Mouse (Mus musculus) liver, embryonic 15.5 days (tissue): ENCODE results near the gene Tmbim4. TPM values are rescaled to one million over a fixed set of nuclear protein-coding genes. Genes with fewer than 3 reads are reported as not detected.

Experiments used
- ATAC-seq: fragments of 200-750 bp; cut with Nextera tagmentation; 2 replicates; pipeline ENCODE4 v1.8.0; 2017; ENCODE audit warnings: moderate number of reproducible peaks, mild to moderate bottlenecking, moderate library complexity; ENCODE audit not compliant: insufficient read depth
- H3K27ac ChIP-seq: fragments of 300-500 bp; sonication (generic); replicated peaks from 2 replicates; pipeline ENCODE4 v1.5.1; 2015; ENCODE audit warnings: mild to moderate bottlenecking, inconsistent platforms
- H3K27me3 ChIP-seq: fragments of 300-500 bp; sonication (generic); 2 replicates; pipeline ENCODE4 v1.6.1; 2015; ENCODE audit warnings: mild to moderate bottlenecking, inconsistent platforms
- H3K36me3 ChIP-seq: fragments of 300-500 bp; sonication (generic); replicated peaks from 2 replicates; pipeline ENCODE4 v1.6.1; 2015; ENCODE audit warnings: moderate library complexity, mild to moderate bottlenecking, inconsistent platforms
- H3K4me1 ChIP-seq: fragments of 300-500 bp; sonication (generic); replicated peaks from 2 replicates; pipeline ENCODE4 v1.6.1; 2015; ENCODE audit warnings: inconsistent platforms
- H3K4me2 ChIP-seq: fragments of 300-500 bp; sonication (generic); 2 replicates; pipeline ENCODE4 v1.6.1; 2015; ENCODE audit warnings: moderate library complexity, mild to moderate bottlenecking, inconsistent platforms
- H3K4me3 ChIP-seq: fragments of 300-500 bp; sonication (generic); replicated peaks from 2 replicates; pipeline ENCODE4 v1.5.1; 2015; ENCODE audit warnings: mild to moderate bottlenecking, inconsistent platforms
- H3K9ac ChIP-seq: fragments of 300-500 bp; sonication (generic); 2 replicates; pipeline ENCODE4 v1.6.1; 2015; ENCODE audit warnings: moderate library complexity, mild to moderate bottlenecking, inconsistent platforms
- H3K9me3 ChIP-seq: fragments of 300-500 bp; sonication (generic); replicated peaks from 2 replicates; pipeline ENCODE4 v1.6.1; 2016; ENCODE audit warnings: inconsistent platforms
- WGBS: fragments of 180-500 bp; shearing (Covaris S2); methylation state at CpG from one replicate; pipeline ENCODE4 v1.1.7; 2015; ENCODE audit warnings: mixed read lengths; ENCODE audit not compliant: insufficient replicate concordance; 5-methylcytosine and 5-hydroxymethylcytosine counted together
- polyA plus RNA-seq: library from polyadenylated mRNA; unstranded; fragments of >200 nt; fragmentation: Nextera tagmentation; extraction: Ambion mirVana; gene quantifications from 2 replicates; pipeline ENCODE4 v1.2.1, GENCODE M21; 2015

Gene Tmbim4
- 75.4 and 78.6 TPM in 2 replicates for polyA plus RNA-seq

- peak within 1 kb of the TSS; percentile 61 for H3K4me3 ChIP-seq
- H3K4me2 ChIP-seq, result peak within 1 kb of the TSS; percentile 88
- 2% methylated on average over 65 of the region's 65 CpGs for WGBS
- H3K4me1 ChIP-seq, result peaks cover 13% of the 10 kb centered on the region
- H3K27me3 ChIP-seq, result peaks cover 17% of the 10 kb centered on the region
- H3K27ac ChIP-seq, result peak within 1 kb of the TSS; percentile 66
- ATAC-seq, result peak; percentile 83
- H3K9me3 ChIP-seq, result no peaks in the 10 kb centered on the region
- H3K36me3 ChIP-seq, result no peaks in the 10 kb centered on the region
- peak within 1 kb of the TSS; percentile 33 for H3K9ac ChIP-seq
Observed at GRCm38 (mm10) chr10:120201131-120201921, at the start of gene Tmbim4. Tmbim4 (plus strand) TSS chr10:120201590.

GRCm38 (mm10) chr10:120151672-120152071 is 49.7 kb upstream of the Tmbim4 start:
- no peak for ATAC-seq
- H3K36me3 ChIP-seq, result no peaks in the 10 kb centered on the region
- WGBS, result 79% methylated on average over 7 of the region's 7 CpGs

GRCm38 (mm10) chr10:120153911-120154310 is 47.5 kb upstream of the Tmbim4 start:
- Histone ChIP-seq H3K36me3 (no peaks in the 10 kb centered on the region), H3K27ac (no peak overlapping the region), H3K27me3 (no peaks in the 10 kb centered on the region), H3K9ac (no peak overlapping the region), H3K4me2 (no peak overlapping the region), H3K4me1 (no peaks in the 10 kb centered on the region), H3K4me3 (no peak overlapping the region), H3K9me3 (no peaks in the 10 kb centered on the region; the same call in 1 of the 2 replicates)
- ATAC-seq, result no peak
- 64% methylated on average over 2 of the region's 2 CpGs for WGBS

More at GRCm38 (mm10) chr10:120151672-120152071, 49.7 kb upstream of the Tmbim4 start:
- no peaks in the 10 kb centered on the region; the same call in 1 of the 2 replicates for H3K9me3 ChIP-seq
- H3K27me3 ChIP-seq, result no peaks in the 10 kb centered on the region
- no peak overlapping the region for H3K4me2 ChIP-seq
- no peak overlapping the region for H3K4me3 ChIP-seq
- H3K9ac ChIP-seq, result no peak overlapping the region
- H3K27ac ChIP-seq, result no peak overlapping the region
- H3K4me1 ChIP-seq, result no peaks in the 10 kb centered on the region

GRCm38 (mm10) chr10:120160533-120160932 is 40.9 kb upstream of the Tmbim4 start:
- H3K9ac ChIP-seq, result no peak overlapping the region

GRCm38 (mm10) chr10:120162840-120163239 is 38.5 kb upstream of the Tmbim4 start:
- H3K27ac ChIP-seq, result no peak overlapping the region
- H3K9me3 ChIP-seq, result no peaks in the 10 kb centered on the region
- H3K4me1 ChIP-seq, result peaks cover 6% of the 10 kb centered on the region
- no peak for ATAC-seq
- WGBS, result 78% methylated on average over 10 of the region's 10 CpGs
- no peak overlapping the region for H3K4me3 ChIP-seq
- no peaks in the 10 kb centered on the region for H3K36me3 ChIP-seq
- H3K27me3 ChIP-seq, result no peaks in the 10 kb centered on the region
- H3K4me2 ChIP-seq, result no peak overlapping the region
- no peak overlapping the region for H3K9ac ChIP-seq

More at GRCm38 (mm10) chr10:120160533-120160932, 40.9 kb upstream of the Tmbim4 start:
- H3K4me1 ChIP-seq, result no peaks in the 10 kb centered on the region
- no peaks in the 10 kb centered on the region for H3K36me3 ChIP-seq
- H3K4me3 ChIP-seq, result no peak overlapping the region
- H3K9me3 ChIP-seq, result no peaks in the 10 kb centered on the region
- H3K4me2 ChIP-seq, result no peak overlapping the region
- 67% methylated on average over 9 of the region's 9 CpGs for WGBS
- H3K27ac ChIP-seq, result no peak overlapping the region
- H3K27me3 ChIP-seq, result no peaks in the 10 kb centered on the region
- no peak for ATAC-seq

GRCm38 (mm10) chr10:120163490-120163889 is 37.9 kb upstream of the Tmbim4 start:
- no peak overlapping the region for H3K9ac ChIP-seq
- WGBS, result 64% methylated on average over 7 of the region's 7 CpGs
- H3K4me1 ChIP-seq, result peaks cover 9% of the 10 kb centered on the region
- H3K27ac ChIP-seq, result no peak overlapping the region
- H3K4me2 ChIP-seq, result no peak overlapping the region
- H3K9me3 ChIP-seq, result no peaks in the 10 kb centered on the region
- H3K27me3 ChIP-seq, result no peaks in the 10 kb centered on the region
- H3K36me3 ChIP-seq, result no peaks in the 10 kb centered on the region
- H3K4me3 ChIP-seq, result no peak overlapping the region
- ATAC-seq, result no peak

GRCm38 (mm10) chr10:120164931-120165792 is 36.2 kb upstream of the Tmbim4 start:
- no peak overlapping the region for H3K4me2 ChIP-seq
- H3K27me3 ChIP-seq, result no peaks in the 10 kb centered on the region
- no peak for ATAC-seq
- no peaks in the 10 kb centered on the region for H3K36me3 ChIP-seq
- H3K4me1 ChIP-seq, result peaks cover 17% of the 10 kb centered on the region
- 76% methylated on average over 19 of the region's 19 CpGs for WGBS
- no peaks in the 10 kb centered on the region for H3K9me3 ChIP-seq
- no peak overlapping the region for H3K4me3 ChIP-seq
- H3K27ac ChIP-seq, result no peak overlapping the region
- H3K9ac ChIP-seq, result no peak overlapping the region

- Histone ChIP-seq H3K36me3 (no peaks in the 10 kb centered on the region), H3K27ac (no peak overlapping the region)
Observed at GRCm38 (mm10) chr10:120165793-120166503, 35.4 kb upstream of the Tmbim4 start.

GRCm38 (mm10) chr10:120168070-120168469 is 33.3 kb upstream of the Tmbim4 start:
- Histone ChIP-seq H3K27me3 (no peaks in the 10 kb centered on the region), H3K4me1 (peaks cover 17% of the 10 kb centered on the region), H3K36me3 (no peaks in the 10 kb centered on the region), H3K27ac (0 out of 2 replicates have a peak overlapping the region, but pooled peaks have one; percentile 11), H3K4me3 (no peak overlapping the region), H3K4me2 (no peak overlapping the region), H3K9ac (no peak overlapping the region), H3K9me3 (no peaks in the 10 kb centered on the region)
- WGBS, result 37% methylated on average over 1 of the region's 1 CpGs
- peak; percentile 73; the same call in 1 of the 2 replicates for ATAC-seq

More at GRCm38 (mm10) chr10:120165793-120166503, 35.4 kb upstream of the Tmbim4 start:
- no peak overlapping the region for H3K4me2 ChIP-seq
- no peak overlapping the region for H3K4me3 ChIP-seq
- WGBS, result 79% methylated on average over 17 of the region's 17 CpGs
- no peaks in the 10 kb centered on the region for H3K9me3 ChIP-seq
- no peak overlapping the region for H3K9ac ChIP-seq
- H3K4me1 ChIP-seq, result peaks cover 17% of the 10 kb centered on the region
- H3K27me3 ChIP-seq, result no peaks in the 10 kb centered on the region
- no peak for ATAC-seq

GRCm38 (mm10) chr10:120169064-120169463 is 32.3 kb upstream of the Tmbim4 start:
- H3K9ac ChIP-seq, result no peak overlapping the region
- H3K27me3 ChIP-seq, result no peaks in the 10 kb centered on the region
- H3K36me3 ChIP-seq, result no peaks in the 10 kb centered on the region
- no peak for ATAC-seq
- H3K4me2 ChIP-seq, result 0 out of 2 replicates have a peak overlapping the region, but pooled peaks have one; percentile 18
- peaks cover 17% of the 10 kb centered on the region for H3K4me1 ChIP-seq
- no peaks in the 10 kb centered on the region for H3K9me3 ChIP-seq
- WGBS, result 17% methylated on average over 10 of the region's 10 CpGs
- no peak overlapping the region for H3K4me3 ChIP-seq
- no peak overlapping the region for H3K27ac ChIP-seq
